Mouse (Mus musculus): ENCODE measurements around the gene Cbx1.
"Not testable (repeated sequence)": the region's sequence is repeated elsewhere in the genome, so short reads cannot be mapped to it uniquely, and the experiment has no call there.

Cbx1 gene

GRCm38 (mm10) chr11:96837298-96837697 lies 48.4 kb downstream of the Cbx1 start:
- peak; percentile 55 for DNase-seq (ENCODE audit: inconsistent ontology term)

- DNase-seq (ENCODE audit: inconsistent ontology term) = no peak
Measured at GRCm38 (mm10) chr11:96838341-96838740, 49.4 kb downstream of the Cbx1 start.

- no peak for DNase-seq (ENCODE audit: inconsistent ontology term)
Measured at GRCm38 (mm10) chr11:96839428-96839827, 50.5 kb downstream of the Cbx1 start.

GRCm38 (mm10) chr11:96839877-96840276 lies 51.0 kb downstream of the Cbx1 start:
- DNase-seq (ENCODE audit: inconsistent ontology term) = no peak

- no peak for DNase-seq (ENCODE audit: inconsistent ontology term)
Measured at GRCm38 (mm10) chr11:96840290-96840689, 51.4 kb downstream of the Cbx1 start.

- no peak for DNase-seq (ENCODE audit: inconsistent ontology term)
Measured at GRCm38 (mm10) chr11:96843627-96844026, 54.7 kb downstream of the Cbx1 start.

- no peak for DNase-seq (ENCODE audit: inconsistent ontology term)
Measured at GRCm38 (mm10) chr11:96847240-96847639, 58.3 kb downstream of the Cbx1 start.

- DNase-seq (ENCODE audit: inconsistent ontology term) = no peak
Measured at GRCm38 (mm10) chr11:96848694-96849093, 59.8 kb downstream of the Cbx1 start.

- DNase-seq (ENCODE audit: inconsistent ontology term) = not testable (repeated sequence)
Measured at GRCm38 (mm10) chr11:96849145-96849544, 60.2 kb downstream of the Cbx1 start.

GRCm38 (mm10) chr11:96849681-96850467 lies 60.9 kb downstream of the Cbx1 start, which contains the start of gene Copz2:
Gene Copz2, plus strand, starts transcription at chr11:96849870.
- DNase-seq (ENCODE audit: inconsistent ontology term) = peak; percentile 58

GRCm38 (mm10) chr11:96857446-96857845 lies 68.5 kb downstream of the Cbx1 start:
- DNase-seq (ENCODE audit: inconsistent ontology term) = no peak

Data from Muller cell, postnatal 12 days (primary cell).